Mouse (Mus musculus): ENCODE data around the gene Slc2a4. TPM values are rescaled to one million over a fixed set of nuclear protein-coding genes. Genes with fewer than 3 reads are reported as not detected.
"Not testable (repeated sequence)": the region's sequence is repeated elsewhere in the genome, so short reads cannot be mapped to it uniquely, and the experiment has no call there.

The Slc2a4 gene
- total RNA-seq, 2 experiments from 2014 or later, result 206 to 234 TPM

DNA sequence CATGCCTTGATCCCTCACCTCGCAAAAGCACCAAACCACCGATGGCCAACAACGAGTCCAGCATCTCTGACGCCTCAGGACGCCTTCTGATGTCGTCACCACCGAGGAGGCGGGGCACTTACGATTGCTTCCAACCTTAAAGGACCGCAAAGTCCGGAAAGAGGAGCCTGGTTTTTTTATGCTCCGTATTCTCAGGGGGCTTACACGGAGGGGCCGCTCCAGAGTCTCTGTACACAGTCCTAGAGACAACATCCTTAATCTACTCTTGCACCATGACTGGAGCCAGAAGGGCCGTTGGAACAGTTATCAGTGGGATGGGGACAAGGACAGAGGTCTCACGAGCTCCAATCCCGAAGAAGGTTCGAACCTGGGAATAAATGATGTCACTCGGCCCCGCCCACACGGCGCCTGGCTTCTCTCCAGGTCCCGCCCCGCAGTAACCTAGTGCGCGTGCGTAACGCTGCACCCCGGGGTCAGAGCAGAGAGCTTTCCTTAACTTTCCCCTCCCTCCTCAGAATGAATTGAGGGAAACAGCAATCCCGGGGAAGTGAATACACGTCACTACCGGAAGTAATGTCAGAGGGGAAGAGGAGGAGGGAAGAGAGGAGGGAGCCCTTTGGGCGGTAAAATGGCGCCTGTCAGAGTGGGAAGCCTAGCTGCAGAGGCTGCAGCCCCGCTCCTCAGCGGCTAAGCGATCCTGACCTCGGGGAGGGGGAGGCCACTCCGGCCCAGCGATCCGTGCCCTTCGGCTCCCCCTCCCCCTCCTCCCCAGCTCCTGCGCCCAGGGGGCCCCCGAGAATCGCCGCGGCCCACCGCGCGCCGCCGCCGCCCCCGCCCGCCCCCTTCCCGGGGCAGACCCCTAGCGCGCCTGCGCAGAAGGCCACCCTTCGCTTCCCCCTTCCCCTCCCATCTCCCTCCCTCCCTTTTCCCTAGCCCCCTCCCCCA lies 32.5 kb upstream of the Slc2a4 start:
- DNase-seq, result peak; percentile 97 to 98
- intact Hi-C loops (cut with DNase I), result loop anchor here (5.0 kb wide), 1 partner anchor 308 kb away; the partner anchor contains the start of gene Eif4a1

- DNase-seq, result no peak
- intact Hi-C loops (cut with DNase I), result loop anchor here (5.0 kb wide), 2 partner anchors 58 to 308 kb away; partner anchors contain the start of genes Eif4a1 and Eif5a
Observed at GRCm38 (mm10) chr11:69979827-69980195, 31.8 kb upstream of the Slc2a4 start.

DNA sequence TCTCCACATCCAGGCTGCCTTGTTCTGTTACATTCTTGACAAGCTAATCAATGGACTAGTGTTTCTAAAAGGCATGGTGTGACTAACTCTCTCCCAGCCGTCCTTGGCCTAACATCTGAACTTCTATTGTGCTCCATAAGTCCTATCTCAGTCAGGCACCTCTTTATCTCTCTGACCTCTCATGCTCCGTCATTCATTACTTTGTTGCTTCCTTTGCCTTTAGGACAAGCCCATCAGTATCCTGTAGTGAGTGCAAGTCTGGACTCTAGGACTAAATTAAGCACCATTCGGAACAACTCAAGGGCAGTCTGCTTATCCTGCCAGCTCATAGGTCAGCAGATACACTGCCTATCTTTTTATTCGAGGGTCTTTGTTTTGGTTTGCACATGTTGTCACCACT lies 28.3 kb upstream of the Slc2a4 start:
- intact Hi-C loops (cut with DNase I), result loop anchor here (2.0 to 5.0 kb wide), 2 partner anchors 13 to 54 kb away; partner anchors contain the start of gene Eif5a
- no peak for DNase-seq

DNA sequence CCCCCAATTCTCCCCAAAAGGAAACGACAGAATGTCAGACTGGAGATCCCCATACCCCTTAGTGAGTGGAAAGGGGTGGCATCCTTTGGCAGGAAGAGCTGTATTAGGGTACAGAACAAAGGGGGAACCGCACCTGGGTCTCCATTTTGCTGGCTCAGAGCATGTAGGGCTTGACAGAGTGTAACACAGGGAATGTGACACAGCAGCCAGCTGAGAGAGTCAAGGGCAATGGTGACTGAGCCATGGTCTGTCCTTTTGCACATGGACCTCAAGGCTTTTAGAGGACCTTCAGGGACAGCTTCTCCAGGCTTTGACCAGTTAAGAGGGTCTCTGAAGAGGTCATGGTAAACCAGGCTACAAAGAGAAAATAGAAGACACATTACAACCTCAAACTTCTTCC lies 26.9 kb upstream of the Slc2a4 start:
- DNase-seq, result no peak
- intact Hi-C loops (cut with DNase I), result loop anchor here (5.0 kb wide), 1 partner anchor 53 kb away; the partner anchor contains the start of gene Eif5a

DNA sequence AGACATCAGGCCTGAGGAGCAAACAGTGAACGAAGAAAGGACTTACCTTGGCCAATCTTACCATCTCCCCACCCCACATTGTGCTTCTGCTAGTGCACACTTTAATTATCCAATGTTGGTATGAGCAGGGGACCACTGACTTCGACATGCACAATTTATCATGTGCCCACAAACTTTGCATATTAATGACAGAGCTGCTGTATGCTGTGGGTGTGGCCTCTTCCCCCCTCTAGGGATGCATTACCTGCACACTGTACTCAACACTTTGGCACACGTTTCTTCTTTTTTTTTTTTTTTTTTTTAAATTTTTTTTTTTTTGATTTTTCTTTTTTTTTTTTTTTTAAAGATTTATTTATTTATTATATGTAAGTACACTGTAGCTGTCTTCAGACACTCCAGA lies 22.8 kb upstream of the Slc2a4 start:
- intact Hi-C loops (cut with DNase I), result no loop called here
- DNase-seq, result no peak

GRCm38 (mm10) chr11:69970222-69970621 lies 22.2 kb upstream of the Slc2a4 start:
- intact Hi-C loops (cut with DNase I), result no loop called here
- DNase-seq, result no peak

- no peak for DNase-seq
- intact Hi-C loops (cut with DNase I), result no loop called here
Observed at GRCm38 (mm10) chr11:69968793-69969192, 20.8 kb upstream of the Slc2a4 start.

DNA sequence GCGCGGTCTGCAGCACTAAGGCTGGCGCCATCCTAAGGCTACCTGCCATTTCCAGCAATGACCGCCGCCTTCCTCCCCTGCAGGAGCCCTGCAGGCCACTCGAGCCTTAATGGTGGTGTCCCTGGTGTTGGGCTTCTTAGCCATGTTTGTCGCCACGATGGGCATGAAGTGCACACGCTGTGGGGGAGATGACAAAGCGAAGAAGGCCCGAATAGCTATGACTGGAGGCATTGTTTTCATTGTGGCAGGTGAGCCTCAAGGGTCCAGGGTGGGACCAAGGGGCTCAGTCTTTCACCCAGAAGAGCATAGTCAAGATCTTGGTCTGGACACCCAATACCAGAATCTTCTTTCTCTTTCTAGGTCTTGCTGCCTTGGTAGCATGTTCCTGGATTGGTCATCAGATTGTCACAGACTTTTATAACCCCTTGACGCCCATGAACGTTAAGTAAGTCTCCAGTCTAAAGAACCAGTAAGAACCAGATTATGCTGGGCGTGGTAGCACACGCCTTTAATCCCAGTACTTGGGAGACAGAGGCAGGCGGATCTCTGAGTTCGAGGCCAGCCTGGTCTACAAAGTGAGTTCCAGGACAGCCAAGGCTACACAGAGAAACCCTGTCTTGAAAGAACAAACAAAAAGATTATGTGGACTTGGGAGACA lies 19.0 kb upstream of the Slc2a4 start:
- intact Hi-C loops (cut with DNase I), result no loop called here
- no peak for DNase-seq

- peak; percentile 41 to 42 for DNase-seq
- intact Hi-C loops (cut with DNase I), result no loop called here
Observed at GRCm38 (mm10) chr11:69966006-69966859, 18.2 kb upstream of the Slc2a4 start.

- DNase-seq, result no peak
- intact Hi-C loops (cut with DNase I), result no loop called here
Observed at GRCm38 (mm10) chr11:69965271-69966005, 17.4 kb upstream of the Slc2a4 start.

- intact Hi-C loops (cut with DNase I), result no loop called here
- DNase-seq, result no peak
Observed at GRCm38 (mm10) chr11:69964650-69965270, 16.8 kb upstream of the Slc2a4 start, which contains the start of gene Cldn7. Cldn7 (plus strand) TSS chr11:69964779.

- no peak for DNase-seq
- intact Hi-C loops (cut with DNase I), result loop anchor here (2.0 kb wide), 1 partner anchor 15 kb away; no protein-coding TSS in a partner anchor
Observed at GRCm38 (mm10) chr11:69961841-69962240, 13.9 kb upstream of the Slc2a4 start.

- no peak for DNase-seq
- intact Hi-C loops (cut with DNase I), result no loop called here
Observed at GRCm38 (mm10) chr11:69960616-69961015, 12.6 kb upstream of the Slc2a4 start.

DNA sequence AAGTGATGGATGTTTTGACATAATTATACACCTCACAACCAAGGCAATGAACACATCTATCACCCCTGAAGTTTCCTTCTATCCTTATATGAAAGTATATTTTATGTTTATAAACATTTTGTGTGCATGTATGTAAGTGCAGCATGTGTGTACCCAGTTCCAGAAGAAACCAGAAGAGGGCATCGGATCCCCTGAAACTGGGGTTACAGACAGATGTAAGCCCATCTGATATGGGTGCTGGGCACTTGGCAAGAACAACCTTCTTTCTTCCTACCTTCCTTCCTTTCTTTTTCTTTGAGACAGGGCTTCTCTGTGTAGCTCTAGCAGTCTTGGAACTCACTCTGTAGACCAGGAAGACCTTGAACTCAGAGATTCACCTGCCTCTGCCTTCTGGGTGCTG lies 8.2 kb upstream of the Slc2a4 start:
- no peak for DNase-seq
- intact Hi-C loops (cut with DNase I), result no loop called here

- DNase-seq; intact Hi-C loops (cut with DNase I): not testable (repeated sequence)
Observed at GRCm38 (mm10) chr11:69955618-69956017, 7.6 kb upstream of the Slc2a4 start.

DNA sequence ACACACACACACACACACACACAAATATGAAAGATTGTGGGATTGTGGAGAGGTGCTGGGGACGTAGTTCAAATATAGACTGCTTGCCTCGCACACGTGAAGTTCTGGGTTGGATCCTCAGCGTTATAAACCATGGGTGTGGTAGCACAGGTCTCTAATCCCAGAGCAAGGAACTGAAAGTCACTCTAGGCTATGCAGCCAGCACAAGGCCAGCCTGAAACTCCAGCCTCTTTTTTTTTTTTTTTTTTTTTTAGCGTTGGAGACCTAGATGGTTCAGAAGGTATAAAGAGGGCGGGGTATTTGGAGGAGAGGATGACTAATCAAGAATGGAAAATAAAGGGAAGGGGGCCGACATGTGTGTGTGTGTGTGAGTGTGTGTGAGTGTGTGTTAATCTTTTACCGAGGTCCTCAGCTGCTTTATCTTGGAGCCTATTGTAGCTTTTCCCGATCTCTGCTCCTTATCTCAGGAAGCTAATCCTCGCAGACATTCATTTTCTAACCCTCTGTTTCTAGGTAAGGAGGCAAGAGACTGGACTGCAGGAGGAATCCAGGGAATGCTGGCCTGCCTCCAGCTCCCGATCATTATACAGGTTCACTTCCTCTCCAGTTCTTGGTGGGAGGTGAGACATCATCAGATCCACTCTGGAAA lies 5.4 kb upstream of the Slc2a4 start:
- intact Hi-C loops (cut with DNase I), result no loop called here
- DNase-seq, result no peak

- intact Hi-C loops (cut with DNase I), result no loop called here
Observed at GRCm38 (mm10) chr11:69952274-69952673, 4.3 kb upstream of the Slc2a4 start.

DNA sequence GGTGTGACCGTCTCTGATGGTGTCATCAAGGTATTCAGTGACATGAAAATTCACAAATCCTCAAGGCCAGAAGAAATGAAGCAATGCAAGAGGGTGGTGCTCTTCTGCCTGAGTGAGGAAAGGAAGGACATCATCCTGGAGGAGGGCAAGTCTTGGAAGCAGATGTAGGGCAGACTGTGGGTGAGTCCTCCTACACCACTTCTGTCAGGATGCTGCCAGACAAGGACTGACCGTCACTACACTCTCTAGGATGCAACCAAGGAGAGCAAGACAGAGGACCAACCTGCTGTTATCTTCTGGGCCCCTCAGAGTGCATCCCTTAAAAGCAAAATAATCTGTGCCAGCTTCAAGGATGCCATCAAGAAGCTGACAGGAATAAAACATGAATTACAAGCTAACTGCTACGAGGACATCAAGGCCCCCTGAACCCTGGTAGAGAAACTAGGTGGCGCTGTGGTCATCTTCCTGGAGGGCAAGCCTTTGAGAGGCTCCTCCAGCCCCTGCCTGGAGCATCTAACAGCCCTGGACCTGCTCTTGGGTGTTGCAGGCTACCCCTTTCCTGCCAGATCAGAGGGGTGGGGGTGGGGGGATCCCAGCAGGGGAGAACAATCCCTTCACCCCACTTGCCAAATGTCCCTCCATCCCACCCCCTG lies 2.9 kb upstream of the Slc2a4 start:
- DNase-seq, result peak in 1 of 2 experiments; percentile 39
- intact Hi-C loops (cut with DNase I), result no loop called here

More at GRCm38 (mm10) chr11:69952274-69952673, 4.3 kb upstream of the Slc2a4 start:
- no peak for DNase-seq

Data from heart, postnatal 14 days (tissue).